Comparison of ENCODE assay signal across 9 mouse cellular contexts in the genomic region with DNA sequence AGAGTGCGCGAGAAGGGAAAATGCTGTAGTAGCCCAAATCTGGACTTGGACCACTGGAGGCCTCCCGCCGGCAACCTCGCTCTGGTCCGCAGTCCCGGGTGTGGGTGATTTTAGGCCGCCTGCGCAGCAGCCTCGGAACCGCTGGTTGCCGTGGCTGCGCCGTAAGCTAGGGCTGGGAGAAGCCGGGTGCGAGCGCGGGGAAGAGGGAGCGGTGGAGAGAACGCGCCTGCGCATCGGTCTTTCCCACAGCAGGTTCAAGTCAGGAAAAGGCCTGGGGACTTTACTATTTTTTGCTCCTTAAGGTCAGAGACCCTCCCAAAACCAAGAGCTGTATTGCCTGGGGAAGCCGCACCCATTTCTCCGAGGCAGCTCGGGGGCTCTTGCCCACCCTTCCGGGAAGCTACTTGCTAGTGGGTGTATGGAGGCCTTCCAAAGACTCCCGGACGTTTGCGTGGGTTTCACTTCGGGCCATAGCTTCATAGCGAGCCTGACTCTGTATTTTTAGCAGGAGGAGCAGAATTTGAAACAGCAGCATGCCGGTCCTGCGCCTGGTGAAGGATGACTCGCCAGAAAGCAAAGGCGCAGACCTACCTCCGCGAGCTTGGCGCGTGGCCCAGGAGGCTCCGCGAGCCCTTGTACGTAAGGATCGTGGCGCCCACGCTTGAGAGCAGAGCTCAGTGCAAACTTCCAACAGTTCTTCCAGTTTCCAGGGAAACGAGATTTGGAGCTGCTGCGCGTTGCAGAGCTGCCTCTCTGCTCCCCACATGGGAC. TPM values are rescaled to one million over a fixed set of nuclear protein-coding genes. Genes with fewer than 3 reads are reported as not detected.
A peak's percentile ranks its signal among the peaks of the same experiment; 100 is the strongest.
DNase-seq lines count a peak whose midpoint lies in the region; ATAC-seq and TF ChIP-seq lines count a peak whose summit lies in the region.
"Had no signal": no experiment of that assay in that cellular context is flagged by ENCODE, and none has a peak within 500 bp of the region (broad histone marks: within the 10 kb centered on the region; RNA-seq: fewer than 3 reads in every experiment).

No protein-coding gene starts in this region.

- 0 out of 2 replicates have a peak overlapping the region, but pooled peaks have one; percentile 42 for H3K27ac ChIP-seq in forebrain, postnatal 0 days (ENCODE audit: low read depth, low read length)
- H3K27ac ChIP-seq in hindbrain, embryonic 13.5 days: no peak overlapping the region

- peaks cover 10% of the 10 kb centered on the region; the same call in 1 of the 2 replicates for H3K4me1 ChIP-seq in forebrain, postnatal 0 days (ENCODE audit: insufficient read depth)
- H3K4me1 ChIP-seq in hindbrain, embryonic 13.5 days (replicated peaks): peaks cover 33% of the 10 kb centered on the region

- H3K9ac ChIP-seq in forebrain, postnatal 0 days: peak overlapping the region; percentile 45
- peak overlapping the region; percentile 56 for H3K9ac ChIP-seq in hindbrain, embryonic 13.5 days

- TF ChIP-seq CTCF in forebrain, postnatal 0 days (IDR thresholded peaks at IDR 0.05; ENCODE audit: low read depth): no peak

- ATAC-seq in forebrain, postnatal 0 days: peak; percentile 71
- peak; percentile 35; the same call in 1 of the 2 replicates for ATAC-seq in hindbrain, embryonic 13.5 days (ENCODE audit: low FRiP score)

- H3K9me3 ChIP-seq in forebrain, postnatal 0 days (ENCODE audit: low read length): no peaks in the 10 kb centered on the region
- no peaks in the 10 kb centered on the region for H3K9me3 ChIP-seq in hindbrain, embryonic 13.5 days

- H3K4me3 ChIP-seq in forebrain, postnatal 0 days (ENCODE audit: low read depth, low read length): peak overlapping the region; percentile 71
- peak overlapping the region; percentile 70 for H3K4me3 ChIP-seq in hindbrain, embryonic 13.5 days

- peaks cover 59% of the 10 kb centered on the region for H3K27me3 ChIP-seq in forebrain, postnatal 0 days (ENCODE audit: insufficient read depth, low read length)
- peaks cover 93% of the 10 kb centered on the region for H3K27me3 ChIP-seq in hindbrain, embryonic 13.5 days

- WGBS in forebrain, postnatal 0 days: 4% methylated on average over 48 of the region's 49 CpGs
- 1% methylated on average over 48 of the region's 49 CpGs for WGBS in hindbrain, embryonic 13.5 days

- DNase-seq in R1 (ENCODE audit: low read depth, low spot score): peak; percentile 81
- peak; percentile 74 to 78 for DNase-seq in cerebellum, adult 18-20 months
- DNase-seq in forebrain, postnatal 0 days: peak; percentile 73
- peak; percentile 85 for DNase-seq in left cerebral cortex, adult 11 months (ENCODE audit: low spot score)
- DNase-seq in lung, postnatal 14 days: peak; percentile 9
- peak; percentile 53 for DNase-seq in retina, postnatal 1 day
- DNase-seq in thymus, postnatal 10 days (ENCODE audit: low spot score in 2 of 2): no peak

- H3K4me2 ChIP-seq in forebrain, postnatal 0 days (ENCODE audit: low read depth): peak overlapping the region; percentile 91
- H3K4me2 ChIP-seq in hindbrain, embryonic 13.5 days: peak overlapping the region; percentile 93

- no peaks in the 10 kb centered on the region for H3K36me3 ChIP-seq in forebrain, postnatal 0 days (ENCODE audit: insufficient read depth)
- no peaks in the 10 kb centered on the region for H3K36me3 ChIP-seq in hindbrain, embryonic 13.5 days

RNA-seq across cellular contexts. Expression of a gene that starts 1.3 kb away (rescaled TPM):
- 65.7 and 66.7 TPM in 2 replicates for total RNA-seq in forebrain, postnatal 0 days (2014; rRNA removed)
- polyA plus RNA-seq in forebrain, postnatal 0 days (2015; fragmentation: Nextera tagmentation; extraction: Ambion mirVana): 5.2 and 6.2 TPM in 2 replicates
- polyA plus RNA-seq in hindbrain, embryonic 13.5 days (2015; fragmentation: Nextera tagmentation; extraction: Ambion mirVana): 0.78 and 1.4 TPM in 2 replicates

RNA-seq across cellular contexts. Expression of a gene that starts 19.2 kb away (rescaled TPM):
- total RNA-seq in forebrain, postnatal 0 days (2014; rRNA removed): 0.05 TPM in 1 of 2 replicates, not detected in the other
- 0.12 TPM in 1 of 2 replicates, not detected in the other for polyA plus RNA-seq in forebrain, postnatal 0 days (2015; fragmentation: Nextera tagmentation; extraction: Ambion mirVana)
- 0.16 and 0.22 TPM in 2 replicates for polyA plus RNA-seq in hindbrain, embryonic 13.5 days (2015; fragmentation: Nextera tagmentation; extraction: Ambion mirVana)
- total RNA-seq: gastrocnemius, adult 8-10 months had no signal

RNA-seq across cellular contexts. Expression of a gene that starts 56.6 kb away (rescaled TPM):
- 6.0 and 6.6 TPM in 2 replicates for total RNA-seq in forebrain, postnatal 0 days (2014; rRNA removed)
- 1.2 and 2.2 TPM in 2 replicates for polyA plus RNA-seq in forebrain, postnatal 0 days (2015; fragmentation: Nextera tagmentation; extraction: Ambion mirVana)
- 5.4 and 5.9 TPM in 2 replicates for polyA plus RNA-seq in hindbrain, embryonic 13.5 days (2015; fragmentation: Nextera tagmentation; extraction: Ambion mirVana)

Comparison
In these comparisons a context has a peak if more than half of its experiments do, and no peak if none do; other contexts are left out.
1. DNase-seq: peak in R1 (single experiment), cerebellum, adult 18-20 months (2 of 2), forebrain, postnatal 0 days (single experiment), left cerebral cortex, adult 11 months (single experiment), lung, postnatal 14 days (single experiment) and retina, postnatal 1 day (single experiment); none in thymus, postnatal 10 days (0 of 2).